Mouse (Mus musculus): ENCODE results near the gene Lamtor5.

DNA sequence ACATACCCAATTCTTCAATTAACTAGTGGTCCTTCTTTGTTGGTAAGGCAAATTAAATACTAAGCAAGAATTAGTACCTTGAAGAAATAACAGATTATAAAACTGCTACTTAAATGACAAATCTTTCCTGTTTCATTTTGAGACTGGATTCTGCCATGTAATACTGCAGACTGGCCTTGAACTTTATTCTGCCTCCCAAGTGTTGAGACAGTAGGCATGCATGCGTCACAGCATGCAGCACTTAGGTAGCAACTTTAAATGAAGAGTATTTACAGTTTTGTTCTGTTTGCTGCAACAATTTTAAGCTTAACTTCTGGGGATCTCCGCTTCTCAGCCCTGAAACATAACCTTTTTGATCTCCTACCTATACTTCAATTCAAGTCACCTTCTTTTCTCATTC lies 42.5 kb downstream of the Lamtor5 start:
- TF ChIP-seq CTCF (IDR thresholded peaks at IDR 0.05; ENCODE audit: low read depth) (no peak), EP300 (IDR thresholded peaks at IDR 0.05; ENCODE audit: low read depth) (no peak)
